Mouse (Mus musculus): ENCODE results near the gene Schip1. TPM values are rescaled to one million over a fixed set of nuclear protein-coding genes. Genes with fewer than 3 reads are reported as not detected.
A peak's percentile ranks its signal among the peaks of the same experiment; 100 is the strongest.
"Not testable (repeated sequence)": the region's sequence is repeated elsewhere in the genome, so short reads cannot be mapped to it uniquely, and the experiment has no call there.

Schip1 gene
- polyA plus RNA-seq, 1 experiment from 2014 or later: 181 TPM

GRCm38 (mm10) chr3:68071395-68072386, 7.1 kb downstream of the Schip1 start:
- peak overlapping the region; percentile 73 for H3K27ac ChIP-seq (replicated peaks)
- H3K4me3 ChIP-seq: no peak overlapping the region
- peaks cover 27% of the 10 kb centered on the region for H3K4me1 ChIP-seq
- ATAC-seq (replicated peaks): peak; percentile 94
- no peaks in the 10 kb centered on the region for H3K36me3 ChIP-seq
- no peak overlapping the region for H3K9ac ChIP-seq (replicated peaks)
- no peaks in the 10 kb centered on the region for H3K9me3 ChIP-seq
- WGBS: 23% methylated on average over 9 of the region's 9 CpGs
- no peak overlapping the region for H3K4me2 ChIP-seq (replicated peaks)
- H3K27me3 ChIP-seq: 0 out of 2 replicates have a peak, but pooled peaks cover 6% of the 10 kb centered on the region

GRCm38 (mm10) chr3:68077406-68077805, 12.8 kb downstream of the Schip1 start:
- H3K9me3 ChIP-seq: no peaks in the 10 kb centered on the region
- H3K27me3 ChIP-seq: 0 out of 2 replicates have a peak, but pooled peaks cover 3% of the 10 kb centered on the region
- WGBS: 80% methylated on average over 4 of the region's 4 CpGs
- H3K4me2 ChIP-seq (replicated peaks): no peak overlapping the region
- no peak overlapping the region for H3K9ac ChIP-seq (replicated peaks)
- H3K36me3 ChIP-seq: no peaks in the 10 kb centered on the region
- H3K27ac ChIP-seq (replicated peaks): no peak overlapping the region
- no peak for ATAC-seq (replicated peaks)
- peaks cover 5% of the 10 kb centered on the region for H3K4me1 ChIP-seq
- no peak overlapping the region for H3K4me3 ChIP-seq

GRCm38 (mm10) chr3:68085024-68085423, 20.4 kb downstream of the Schip1 start:
- Histone ChIP-seq H3K4me1 (no peaks in the 10 kb centered on the region), H3K4me2 (replicated peaks) (no peak overlapping the region), H3K9me3 (no peaks in the 10 kb centered on the region), H3K27me3 (no peaks in the 10 kb centered on the region), H3K9ac (replicated peaks) (no peak overlapping the region), H3K27ac (replicated peaks) (no peak overlapping the region), H3K4me3 (no peak overlapping the region), H3K36me3 (no peaks in the 10 kb centered on the region)
- WGBS: 80% methylated on average over 2 of the region's 2 CpGs
- ATAC-seq (replicated peaks): no peak

- Histone ChIP-seq H3K27me3 (no peaks in the 10 kb centered on the region), H3K27ac (replicated peaks) (no peak overlapping the region), H3K9ac (replicated peaks) (no peak overlapping the region), H3K4me3 (no peak overlapping the region), H3K9me3 (no peaks in the 10 kb centered on the region), H3K4me2 (replicated peaks) (no peak overlapping the region), H3K4me1 (peaks cover 4% of the 10 kb centered on the region; the same call in 1 of the 2 replicates), H3K36me3 (no peaks in the 10 kb centered on the region)
- no peak for ATAC-seq (replicated peaks)
- 65% methylated on average over 4 of the region's 4 CpGs for WGBS
These were observed 27.5 kb downstream of the Schip1 start for GRCm38 (mm10) chr3:68092108-68092507.

GRCm38 (mm10) chr3:68096724-68097431, 32.3 kb downstream of the Schip1 start:
- Histone ChIP-seq H3K4me2 (replicated peaks) (no peak overlapping the region), H3K4me3 (no peak overlapping the region), H3K36me3 (no peaks in the 10 kb centered on the region), H3K9ac (replicated peaks) (no peak overlapping the region), H3K9me3 (no peaks in the 10 kb centered on the region), H3K4me1 (peaks cover 10% of the 10 kb centered on the region; the same call in 1 of the 2 replicates), H3K27ac (replicated peaks) (peak overlapping the region; percentile 24; the same call in 1 of the 2 replicates), H3K27me3 (no peaks in the 10 kb centered on the region)
- WGBS: 32% methylated on average over 4 of the region's 4 CpGs
- ATAC-seq (replicated peaks): peak; percentile 78

- H3K36me3 ChIP-seq; H3K4me1 ChIP-seq; H3K27me3 ChIP-seq; H3K9me3 ChIP-seq; H3K4me2 ChIP-seq (replicated peaks); H3K27ac ChIP-seq (replicated peaks); ATAC-seq (replicated peaks); H3K9ac ChIP-seq (replicated peaks); H3K4me3 ChIP-seq: not testable (repeated sequence)
- 83% methylated on average over 6 of the region's 6 CpGs for WGBS
These were observed 35.0 kb downstream of the Schip1 start for GRCm38 (mm10) chr3:68099561-68099960.

GRCm38 (mm10) chr3:68101343-68101742, 36.7 kb downstream of the Schip1 start:
- Histone ChIP-seq H3K36me3 (no peaks in the 10 kb centered on the region), H3K4me2 (replicated peaks) (no peak overlapping the region), H3K27ac (replicated peaks) (no peak overlapping the region), H3K4me3 (no peak overlapping the region), H3K27me3 (no peaks in the 10 kb centered on the region), H3K4me1 (peaks cover 9% of the 10 kb centered on the region; the same call in 1 of the 2 replicates), H3K9ac (replicated peaks) (no peak overlapping the region), H3K9me3 (no peaks in the 10 kb centered on the region)
- WGBS: 78% methylated on average over 4 of the region's 4 CpGs
- no peak for ATAC-seq (replicated peaks)

GRCm38 (mm10) chr3:68105081-68105685, 40.6 kb downstream of the Schip1 start:
- H3K4me1 ChIP-seq: 0 out of 2 replicates have a peak, but pooled peaks cover 3% of the 10 kb centered on the region
- no peaks in the 10 kb centered on the region for H3K9me3 ChIP-seq
- H3K4me2 ChIP-seq (replicated peaks): no peak overlapping the region
- no peak for ATAC-seq (replicated peaks)
- WGBS: 17% methylated on average over 2 of the region's 2 CpGs
- H3K4me3 ChIP-seq: no peak overlapping the region
- no peaks in the 10 kb centered on the region for H3K36me3 ChIP-seq
- no peak overlapping the region for H3K27ac ChIP-seq (replicated peaks)
- H3K27me3 ChIP-seq: no peaks in the 10 kb centered on the region
- H3K9ac ChIP-seq (replicated peaks): no peak overlapping the region

- H3K9me3 ChIP-seq: no peaks in the 10 kb centered on the region
- H3K4me3 ChIP-seq: no peak overlapping the region
- 45% methylated on average over 5 of the region's 5 CpGs for WGBS
- no peak overlapping the region for H3K27ac ChIP-seq (replicated peaks)
- H3K36me3 ChIP-seq: no peaks in the 10 kb centered on the region
- H3K27me3 ChIP-seq: no peaks in the 10 kb centered on the region
- H3K9ac ChIP-seq (replicated peaks): no peak overlapping the region
- ATAC-seq (replicated peaks): no peak
- no peak overlapping the region for H3K4me2 ChIP-seq (replicated peaks)
- H3K4me1 ChIP-seq: peaks cover 8% of the 10 kb centered on the region; the same call in 1 of the 2 replicates
These were observed 56.7 kb downstream of the Schip1 start for GRCm38 (mm10) chr3:68121338-68121737.

- Histone ChIP-seq H3K4me1 (peaks cover 16% of the 10 kb centered on the region), H3K36me3 (no peaks in the 10 kb centered on the region), H3K9ac (replicated peaks) (no peak overlapping the region), H3K27ac (replicated peaks) (peak overlapping the region; percentile 52; the same call in 1 of the 2 replicates), H3K27me3 (no peaks in the 10 kb centered on the region), H3K9me3 (no peaks in the 10 kb centered on the region), H3K4me3 (no peak overlapping the region), H3K4me2 (replicated peaks) (no peak overlapping the region)
- peak; percentile 59; the same call in 1 of the 2 replicates for ATAC-seq (replicated peaks)
- 39% methylated on average over 6 of the region's 6 CpGs for WGBS
These were observed 61.8 kb downstream of the Schip1 start for GRCm38 (mm10) chr3:68126284-68126856.

GRCm38 (mm10) chr3:68130386-68130785, 65.8 kb downstream of the Schip1 start:
- Histone ChIP-seq H3K36me3 (no peaks in the 10 kb centered on the region), H3K27me3 (no peaks in the 10 kb centered on the region), H3K4me1 (peaks cover 14% of the 10 kb centered on the region), H3K9me3 (no peaks in the 10 kb centered on the region), H3K4me2 (replicated peaks) (no peak overlapping the region), H3K27ac (replicated peaks) (peak overlapping the region; percentile 29; the same call in 1 of the 2 replicates), H3K9ac (replicated peaks) (no peak overlapping the region), H3K4me3 (no peak overlapping the region)
- no peak for ATAC-seq (replicated peaks)
- WGBS: 98% methylated on average over 1 of the region's 1 CpGs

All from forebrain, embryonic 15.5 days (tissue).